Mouse (Mus musculus): ENCODE measurements at regions not wholly inside any gene's neighbourhood (a gene's known extent, or its start where the extent isn't known, plus 50 kb on each side); places are given as distances from the start of the nearest gene placed in this dataset.
"Not testable (repeated sequence)": the region's sequence is repeated elsewhere in the genome, so short reads cannot be mapped to it uniquely, and the experiment has no call there.

DNA sequence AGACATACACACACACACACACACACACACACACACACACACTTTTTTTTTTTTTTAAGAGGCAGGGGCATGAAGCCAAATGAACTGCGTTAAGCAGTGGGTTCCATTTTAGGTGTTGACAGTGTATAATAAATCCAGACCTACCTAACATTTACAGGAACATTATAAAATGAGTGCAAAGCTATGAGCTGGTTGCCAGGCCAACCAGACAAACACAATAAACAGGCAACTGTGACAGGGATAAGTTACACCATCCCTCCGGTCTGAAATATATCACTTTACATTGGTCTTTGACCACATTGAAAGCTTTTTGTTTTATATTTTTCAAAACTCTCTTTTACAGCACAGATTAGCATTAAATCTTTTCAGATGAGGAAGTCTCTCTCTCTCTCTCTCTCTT lies 820.2 kb upstream of the Sox9 start:
- TF ChIP-seq POLR2A (IDR thresholded peaks at IDR 0.05; ENCODE audit: extremely low read depth, insufficient read depth, low read length) (no peak), CTCF (IDR thresholded peaks at IDR 0.05; ENCODE audit: low read depth, low read length) (no peak)
- WGBS, result 79% methylated on average over 2 of the region's 2 CpGs
- no peak for DNase-seq (ENCODE audit: extremely low read depth, low read depth, low spot score)

GRCm38 (mm10) chr11:111964066-111964465 lies 818.0 kb upstream of the Sox9 start:
- WGBS, result 91% methylated on average over 6 of the region's 6 CpGs
- no peak for DNase-seq (ENCODE audit: extremely low read depth, low read depth, low spot score)
- Histone ChIP-seq H3K27ac (replicated peaks; ENCODE audit: insufficient read depth, low read depth, low read length) (no peak overlapping the region), H3K4me3 (ENCODE audit: insufficient read depth, low read depth, low read length) (no peak overlapping the region), H3K79me2 (ENCODE audit: control insufficient read depth, insufficient read depth, low read length) (no peaks in the 10 kb centered on the region), H3K36me3 (ENCODE audit: control insufficient read depth, insufficient read depth, low read length) (no peaks in the 10 kb centered on the region), H3K27me3 (ENCODE audit: control insufficient read depth, insufficient read depth, low read length) (no peaks in the 10 kb centered on the region), H3K4me1 (ENCODE audit: control insufficient read depth, insufficient read depth, low read length) (no peaks in the 10 kb centered on the region), H3K9ac (ENCODE audit: low read depth, low read length) (no peak overlapping the region)
- no peak for TF ChIP-seq POLR2A (IDR thresholded peaks at IDR 0.05; ENCODE audit: extremely low read depth, insufficient read depth, low read length)
- no peak for TF ChIP-seq CTCF (IDR thresholded peaks at IDR 0.05; ENCODE audit: low read depth, low read length)

More for the DNA sequence above, 820.2 kb upstream of the Sox9 start:
- Histone ChIP-seq H3K9ac (ENCODE audit: low read depth, low read length) (no peak overlapping the region), H3K4me3 (ENCODE audit: insufficient read depth, low read depth, low read length) (no peak overlapping the region), H3K27ac (replicated peaks; ENCODE audit: insufficient read depth, low read depth, low read length) (no peak overlapping the region), H3K27me3 (ENCODE audit: control insufficient read depth, insufficient read depth, low read length) (no peaks in the 10 kb centered on the region), H3K36me3 (ENCODE audit: control insufficient read depth, insufficient read depth, low read length) (no peaks in the 10 kb centered on the region), H3K4me1 (ENCODE audit: control insufficient read depth, insufficient read depth, low read length) (no peaks in the 10 kb centered on the region), H3K79me2 (ENCODE audit: control insufficient read depth, insufficient read depth, low read length) (no peaks in the 10 kb centered on the region)

- WGBS, result 97% methylated on average over 3 of the region's 3 CpGs
- Histone ChIP-seq H3K79me2 (ENCODE audit: control insufficient read depth, insufficient read depth, low read length) (no peaks in the 10 kb centered on the region), H3K4me1 (ENCODE audit: control insufficient read depth, insufficient read depth, low read length) (peaks cover under 1% of the 10 kb centered on the region; the same call in 1 of the 2 replicates), H3K36me3 (ENCODE audit: control insufficient read depth, insufficient read depth, low read length) (no peaks in the 10 kb centered on the region), H3K9ac (ENCODE audit: low read depth, low read length) (no peak overlapping the region), H3K27ac (replicated peaks; ENCODE audit: insufficient read depth, low read depth, low read length) (no peak overlapping the region), H3K27me3 (ENCODE audit: control insufficient read depth, insufficient read depth, low read length) (no peaks in the 10 kb centered on the region), H3K4me3 (ENCODE audit: insufficient read depth, low read depth, low read length) (no peak overlapping the region)
- no peak for DNase-seq (ENCODE audit: extremely low read depth, low read depth, low spot score)
- TF ChIP-seq CTCF (IDR thresholded peaks at IDR 0.05; ENCODE audit: low read depth, low read length) (no peak), POLR2A (IDR thresholded peaks at IDR 0.05; ENCODE audit: extremely low read depth, insufficient read depth, low read length) (no peak)
These were observed 815.6 kb upstream of the Sox9 start for GRCm38 (mm10) chr11:111966401-111966800.

- Histone ChIP-seq H3K27ac (replicated peaks; ENCODE audit: insufficient read depth, low read depth, low read length) (no peak overlapping the region), H3K36me3 (ENCODE audit: control insufficient read depth, insufficient read depth, low read length) (no peaks in the 10 kb centered on the region), H3K4me3 (ENCODE audit: insufficient read depth, low read depth, low read length) (no peak overlapping the region), H3K9ac (ENCODE audit: low read depth, low read length) (no peak overlapping the region), H3K79me2 (ENCODE audit: control insufficient read depth, insufficient read depth, low read length) (no peaks in the 10 kb centered on the region), H3K4me1 (ENCODE audit: control insufficient read depth, insufficient read depth, low read length) (peaks cover 8% of the 10 kb centered on the region; the same call in 1 of the 2 replicates), H3K27me3 (ENCODE audit: control insufficient read depth, insufficient read depth, low read length) (no peaks in the 10 kb centered on the region)
- 18% methylated on average over 4 of the region's 4 CpGs for WGBS
- peak; percentile 87 for DNase-seq (ENCODE audit: extremely low read depth, low read depth, low spot score)
- TF ChIP-seq CTCF (IDR thresholded peaks at IDR 0.05; ENCODE audit: low read depth, low read length) (no peak), POLR2A (IDR thresholded peaks at IDR 0.05; ENCODE audit: extremely low read depth, insufficient read depth, low read length) (no peak)
These were observed 811.0 kb upstream of the Sox9 start for GRCm38 (mm10) chr11:111971001-111971400.

- WGBS, result 83% methylated on average over 4 of the region's 4 CpGs
- no peak for DNase-seq (ENCODE audit: extremely low read depth, low read depth, low spot score)
- no peak overlapping the region for H3K27ac ChIP-seq (replicated peaks; ENCODE audit: insufficient read depth, low read depth, low read length)
- no peak overlapping the region for H3K4me3 ChIP-seq (ENCODE audit: insufficient read depth, low read depth, low read length)
- H3K9ac ChIP-seq (ENCODE audit: low read depth, low read length), result no peak overlapping the region
- no peak for TF ChIP-seq CTCF (IDR thresholded peaks at IDR 0.05; ENCODE audit: low read depth, low read length)
- TF ChIP-seq POLR2A (IDR thresholded peaks at IDR 0.05; ENCODE audit: extremely low read depth, insufficient read depth, low read length), result no peak
- peaks cover 4% of the 10 kb centered on the region; the same call in 1 of the 2 replicates for H3K4me1 ChIP-seq (ENCODE audit: control insufficient read depth, insufficient read depth, low read length)
- no peaks in the 10 kb centered on the region for H3K79me2 ChIP-seq (ENCODE audit: control insufficient read depth, insufficient read depth, low read length)
- H3K27me3 ChIP-seq (ENCODE audit: control insufficient read depth, insufficient read depth, low read length), result no peaks in the 10 kb centered on the region
- no peaks in the 10 kb centered on the region for H3K36me3 ChIP-seq (ENCODE audit: control insufficient read depth, insufficient read depth, low read length)
These were observed 803.4 kb upstream of the Sox9 start for GRCm38 (mm10) chr11:111978667-111979066.

DNA sequence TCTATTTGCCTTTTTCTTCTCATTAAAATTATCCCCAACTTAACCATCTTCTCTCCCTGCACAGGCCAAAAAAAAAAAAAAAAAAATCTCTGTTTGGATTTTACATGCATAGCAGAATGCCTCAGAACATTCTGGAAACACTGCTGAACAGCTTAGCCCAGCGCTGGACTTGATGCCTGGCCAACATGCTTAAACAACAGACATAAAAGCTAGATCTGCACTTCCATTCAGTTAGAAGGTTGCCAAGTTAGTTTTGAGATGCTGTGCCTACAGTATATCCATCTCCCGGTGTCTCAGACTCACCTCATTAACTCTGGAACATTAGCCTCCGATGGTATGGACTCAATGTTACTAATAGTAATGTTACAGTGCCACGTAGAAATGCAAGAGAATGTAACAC lies 785.6 kb upstream of the Sox9 start:
- no peak overlapping the region for H3K9ac ChIP-seq (ENCODE audit: low read depth, low read length)
- TF ChIP-seq POLR2A (IDR thresholded peaks at IDR 0.05; ENCODE audit: extremely low read depth, insufficient read depth, low read length) (no peak), CTCF (IDR thresholded peaks at IDR 0.05; ENCODE audit: low read depth, low read length) (no peak)
- no peak overlapping the region for H3K4me3 ChIP-seq (ENCODE audit: insufficient read depth, low read depth, low read length)
- H3K27me3 ChIP-seq (ENCODE audit: control insufficient read depth, insufficient read depth, low read length), result no peaks in the 10 kb centered on the region
- DNase-seq (ENCODE audit: extremely low read depth, low read depth, low spot score), result no peak
- H3K4me1 ChIP-seq (ENCODE audit: control insufficient read depth, insufficient read depth, low read length), result peaks cover 4% of the 10 kb centered on the region; the same call in 1 of the 2 replicates
- H3K36me3 ChIP-seq (ENCODE audit: control insufficient read depth, insufficient read depth, low read length), result no peaks in the 10 kb centered on the region
- H3K79me2 ChIP-seq (ENCODE audit: control insufficient read depth, insufficient read depth, low read length), result no peaks in the 10 kb centered on the region
- no peak overlapping the region for H3K27ac ChIP-seq (replicated peaks; ENCODE audit: insufficient read depth, low read depth, low read length)
- WGBS, result 69% methylated on average over 4 of the region's 4 CpGs

GRCm38 (mm10) chr11:112010848-112011247 lies 771.2 kb upstream of the Sox9 start:
- not testable (repeated sequence) for H3K4me1 ChIP-seq (ENCODE audit: control insufficient read depth, insufficient read depth, low read length); H3K27me3 ChIP-seq (ENCODE audit: control insufficient read depth, insufficient read depth, low read length); H3K27ac ChIP-seq (replicated peaks; ENCODE audit: insufficient read depth, low read depth, low read length); H3K79me2 ChIP-seq (ENCODE audit: control insufficient read depth, insufficient read depth, low read length); H3K9ac ChIP-seq (ENCODE audit: low read depth, low read length); H3K4me3 ChIP-seq (ENCODE audit: insufficient read depth, low read depth, low read length); H3K36me3 ChIP-seq (ENCODE audit: control insufficient read depth, insufficient read depth, low read length); DNase-seq (ENCODE audit: extremely low read depth, low read depth, low spot score)
- WGBS, result 76% methylated on average over 1 of the region's 2 CpGs
